Mouse (Mus musculus): ENCODE results near the gene Rnf20.
"Not testable (repeated sequence)": the region's sequence is repeated elsewhere in the genome, so short reads cannot be mapped to it uniquely, and the experiment has no call there.

Gene Rnf20

GRCm38 (mm10) chr4:49631319-49632138 lies at the start of gene Rnf20:
Gene Rnf20 (plus strand): TSS chr4:49632006.
- in situ Hi-C loops (cut with MboI, MseI), result loop anchor here (5.0 to 25.0 kb wide), 2 partner anchors 109 to 1569 kb away; partner anchors contain the start of genes Mrpl50 and Zfp189

GRCm38 (mm10) chr4:49583965-49584831 lies 47.6 kb upstream of the Rnf20 start:
- in situ Hi-C loops (cut with MboI, MseI), result no loop called here

- in situ Hi-C loops (cut with MboI, MseI), result no loop called here
Observed at GRCm38 (mm10) chr4:49585524-49586101, 46.2 kb upstream of the Rnf20 start.

GRCm38 (mm10) chr4:49586811-49587210 lies 45.0 kb upstream of the Rnf20 start:
- in situ Hi-C loops (cut with MboI, MseI), result no loop called here

- in situ Hi-C loops (cut with MboI, MseI), result no loop called here
Observed at GRCm38 (mm10) chr4:49590152-49590551, 41.7 kb upstream of the Rnf20 start.

GRCm38 (mm10) chr4:49596846-49597182 lies 35.0 kb upstream of the Rnf20 start:
- in situ Hi-C loops (cut with MboI, MseI), result no loop called here

- in situ Hi-C loops (cut with MboI, MseI), result no loop called here
Observed at GRCm38 (mm10) chr4:49597183-49598100, 34.4 kb upstream of the Rnf20 start, which contains the start of gene Tmem246. Gene Tmem246 (minus strand): TSS chr4:49597876.

GRCm38 (mm10) chr4:49603161-49603560 lies 28.6 kb upstream of the Rnf20 start:
- in situ Hi-C loops (cut with MboI, MseI), result no loop called here

- in situ Hi-C loops (cut with MboI, MseI), result no loop called here
Observed at GRCm38 (mm10) chr4:49604016-49604546, 27.7 kb upstream of the Rnf20 start.

- in situ Hi-C loops (cut with MboI, MseI), result no loop called here
Observed at GRCm38 (mm10) chr4:49604616-49605015, 27.2 kb upstream of the Rnf20 start.

GRCm38 (mm10) chr4:49605459-49605858 lies 26.3 kb upstream of the Rnf20 start:
- in situ Hi-C loops (cut with MboI, MseI), result no loop called here

- in situ Hi-C loops (cut with MboI, MseI), result no loop called here
Observed at GRCm38 (mm10) chr4:49616924-49617323, 14.9 kb upstream of the Rnf20 start.

- in situ Hi-C loops (cut with MboI, MseI), result not testable (repeated sequence)
Observed at GRCm38 (mm10) chr4:49619861-49620260, 11.9 kb upstream of the Rnf20 start.

- in situ Hi-C loops (cut with MboI, MseI), result no loop called here
Observed at GRCm38 (mm10) chr4:49622272-49622671, 9.5 kb upstream of the Rnf20 start.

GRCm38 (mm10) chr4:49623916-49624315 lies 7.9 kb upstream of the Rnf20 start:
- in situ Hi-C loops (cut with MboI, MseI), result no loop called here

- in situ Hi-C loops (cut with MboI, MseI), result loop anchor here (5.0 to 25.0 kb wide), 2 partner anchors 53 to 1563 kb away; no protein-coding TSS in a partner anchor
Observed at GRCm38 (mm10) chr4:49624969-49625368, 6.8 kb upstream of the Rnf20 start.

- in situ Hi-C loops (cut with MboI, MseI), result loop anchor here (5.0 to 25.0 kb wide), 2 partner anchors 55 to 1565 kb away; no protein-coding TSS in a partner anchor
Observed at GRCm38 (mm10) chr4:49626973-49627372, 4.8 kb upstream of the Rnf20 start.

GRCm38 (mm10) chr4:49628941-49629340 lies 2.9 kb upstream of the Rnf20 start:
- in situ Hi-C loops (cut with MboI, MseI), result loop anchor here (5.0 to 25.0 kb wide), 2 partner anchors 57 to 1567 kb away; no protein-coding TSS in a partner anchor

- in situ Hi-C loops (cut with MboI, MseI), result loop anchor here (5.0 to 25.0 kb wide), 2 partner anchors 110 to 1570 kb away; partner anchors contain the start of genes Mrpl50 and Zfp189
Observed at GRCm38 (mm10) chr4:49632139-49632481, 304 bp downstream of the Rnf20 start.

GRCm38 (mm10) chr4:49637821-49638220 lies 6.0 kb downstream of the Rnf20 start:
- in situ Hi-C loops (cut with MboI, MseI), result loop anchor here (25.0 kb wide), 1 partner anchor 1576 kb away; no protein-coding TSS in a partner anchor
